Mouse (Mus musculus) lung, postnatal 0 days (tissue): ENCODE data around the gene Cnksr2.

ENCODE experiments used
- CTCF ChIP-seq: IDR thresholded peaks from 2 replicates; pipeline ENCODE4 v1.5.1; 2016; ENCODE audit warnings: antibody characterized with exemption, mild to moderate bottlenecking
- EP300 ChIP-seq: IDR thresholded peaks from 2 replicates; pipeline ENCODE4 v1.6.1; 2016; ENCODE audit warnings: antibody characterized with exemption, mild to moderate bottlenecking, control low read depth

- no peak for TF ChIP-seq EP300
- TF ChIP-seq CTCF, result peak; percentile 23; the same call in 1 of the 2 replicates
Observed at GRCm38 (mm10) chrX:158042255-158043056, 638 bp downstream of the Cnksr2 start.
